Mouse (Mus musculus): Measurements from ENCODE around the gene Bpifb2.

- no peak for TF ChIP-seq CTCF (IDR thresholded peaks at IDR 0.05; ENCODE audit: extremely low read depth, insufficient read depth, low read length)
- TF ChIP-seq POLR2A (IDR thresholded peaks at IDR 0.05; ENCODE audit: extremely low read depth, insufficient read depth, low read length), result no peak
Observed at GRCm38 (mm10) chr2:153899111-153899510, 24.3 kb downstream of the Bpifb2 start.

All from cortical plate, adult 2 months (tissue).